Mouse (Mus musculus) forebrain, embryonic 16.5 days (tissue): ENCODE results near the gene Zfp423. TPM values are rescaled to one million over a fixed set of nuclear protein-coding genes. Genes with fewer than 3 reads are reported as not detected.
"Not testable (repeated sequence)": the region's sequence is repeated elsewhere in the genome, so short reads cannot be mapped to it uniquely, and the experiment has no call there.

Experiments used
- ATAC-seq: fragments of 200-750 bp; cut with Nextera tagmentation; 2 replicates; pipeline ENCODE4 v1.8.0; 2017; ENCODE audit warnings: mild to moderate bottlenecking, moderate library complexity
- H3K27ac ChIP-seq: fragments of 300-500 bp; sonication (generic); 2 replicates; pipeline ENCODE4 v1.5.1; 2014; ENCODE audit warnings: low read length, control low read depth
- H3K27me3 ChIP-seq: fragments of 300-500 bp; sonication (generic); replicated peaks from 2 replicates; pipeline ENCODE4 v1.6.1; 2014; ENCODE audit warnings: low read length; ENCODE audit not compliant: control insufficient read depth, insufficient read depth
- H3K36me3 ChIP-seq: fragments of 300-500 bp; sonication (generic); 2 replicates; pipeline ENCODE4 v1.6.1; 2014; ENCODE audit not compliant: control insufficient read depth, insufficient read depth
- H3K4me1 ChIP-seq: fragments of 300-500 bp; sonication (generic); replicated peaks from 2 replicates; pipeline ENCODE4 v1.6.1; 2014; ENCODE audit warnings: low read length; ENCODE audit not compliant: control insufficient read depth, insufficient read depth
- H3K4me2 ChIP-seq: fragments of 300-500 bp; sonication (generic); 2 replicates; pipeline ENCODE4 v1.6.1; 2014; ENCODE audit warnings: mild to moderate bottlenecking, low read length, control low read depth
- H3K4me3 ChIP-seq: fragments of 300-500 bp; sonication (generic); replicated peaks from 2 replicates; pipeline ENCODE4 v1.5.1; 2014; ENCODE audit warnings: mild to moderate bottlenecking, low read length, control low read depth
- H3K9ac ChIP-seq: fragments of 300-500 bp; sonication (generic); replicated peaks from 2 replicates; pipeline ENCODE4 v1.6.1; 2014; ENCODE audit warnings: low read depth, low read length, control low read depth
- H3K9me3 ChIP-seq: fragments of 300-500 bp; sonication (generic); 2 replicates; pipeline ENCODE4 v1.6.1; 2016; ENCODE audit warnings: low read length; ENCODE audit not compliant: control insufficient read depth
- WGBS: fragments of 180-500 bp; shearing (Covaris S2); extraction: QIAGEN DNeasy Blood & Tissue Kit; methylation state at CpG from one replicate; pipeline ENCODE4 v1.1.7; 2014; 5-methylcytosine and 5-hydroxymethylcytosine counted together
- polyA plus RNA-seq: library from polyadenylated mRNA; unstranded; fragments of >200 nt; fragmentation: Nextera tagmentation; extraction: Ambion mirVana; gene quantifications from 2 replicates; pipeline ENCODE4 v1.2.1, GENCODE M21; 2015

Zfp423 gene
- polyA plus RNA-seq, 1 experiment from 2014 or later, result 20.6 TPM

GRCm38 (mm10) chr8:87861718-87862117 lies 97.7 kb downstream of the Zfp423 start:
- Histone ChIP-seq H3K36me3 (no peaks in the 10 kb centered on the region), H3K9ac (no peak overlapping the region), H3K27ac (no peak overlapping the region), H3K4me2 (no peak overlapping the region), H3K9me3 (no peaks in the 10 kb centered on the region), H3K27me3 (no peaks in the 10 kb centered on the region), H3K4me1 (peaks cover 12% of the 10 kb centered on the region), H3K4me3 (no peak overlapping the region)
- 35% methylated on average over 5 of the region's 5 CpGs for WGBS
- no peak for ATAC-seq

DNA sequence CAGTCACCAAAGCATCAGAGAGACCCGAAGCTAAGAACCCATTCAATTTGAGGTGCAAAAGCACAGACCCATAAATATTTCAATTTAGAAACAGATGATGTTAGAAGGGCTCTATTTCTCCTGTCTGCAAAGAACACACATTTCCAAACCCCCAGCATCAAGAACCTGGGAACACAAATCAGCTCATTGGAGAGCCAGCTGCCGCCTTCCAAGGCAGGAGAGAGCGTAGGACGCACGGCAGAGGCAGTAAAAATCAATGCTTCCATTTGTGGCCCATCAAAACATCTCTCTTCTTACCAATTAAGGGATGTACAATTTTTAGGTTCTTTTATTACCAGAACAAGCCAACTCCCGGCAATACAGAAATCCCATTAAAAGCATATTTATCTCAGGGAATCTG lies 98.5 kb downstream of the Zfp423 start:
- no peak overlapping the region for H3K9ac ChIP-seq
- H3K36me3 ChIP-seq, result no peaks in the 10 kb centered on the region
- ATAC-seq, result no peak
- no peak overlapping the region for H3K27ac ChIP-seq
- H3K4me1 ChIP-seq, result peaks cover 12% of the 10 kb centered on the region
- no peak overlapping the region for H3K4me2 ChIP-seq
- H3K4me3 ChIP-seq, result no peak overlapping the region
- no peaks in the 10 kb centered on the region for H3K9me3 ChIP-seq
- no peaks in the 10 kb centered on the region for H3K27me3 ChIP-seq
- 24% methylated on average over 6 of the region's 6 CpGs for WGBS

GRCm38 (mm10) chr8:87851871-87852270 lies 107.5 kb downstream of the Zfp423 start:
- H3K9ac ChIP-seq, result no peak overlapping the region
- ATAC-seq, result no peak
- H3K27ac ChIP-seq, result no peak overlapping the region
- H3K4me2 ChIP-seq, result no peak overlapping the region
- WGBS, result 82% methylated on average over 3 of the region's 3 CpGs
- H3K4me3 ChIP-seq, result no peak overlapping the region
- H3K27me3 ChIP-seq, result no peaks in the 10 kb centered on the region
- no peaks in the 10 kb centered on the region for H3K36me3 ChIP-seq
- peaks cover 10% of the 10 kb centered on the region for H3K4me1 ChIP-seq
- H3K9me3 ChIP-seq, result no peaks in the 10 kb centered on the region

DNA sequence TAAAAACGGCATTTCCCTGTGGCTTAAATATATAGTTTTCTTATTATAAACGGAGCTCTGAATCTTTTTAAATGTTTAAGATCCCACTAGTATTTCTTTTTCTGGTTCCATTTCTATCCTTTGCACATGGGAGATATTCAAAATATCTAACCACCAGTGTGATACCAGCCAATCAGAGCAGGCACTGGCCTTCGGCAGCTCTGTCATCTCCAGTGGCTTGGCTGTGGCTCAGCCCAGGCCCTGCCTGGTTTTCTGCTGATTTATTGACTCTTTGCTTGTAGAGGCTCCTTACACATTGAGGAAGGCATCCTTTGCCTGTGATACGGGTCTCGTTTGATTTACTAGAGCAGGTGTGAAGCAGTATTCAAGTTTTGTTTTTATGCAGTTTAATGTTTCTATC lies 108.0 kb downstream of the Zfp423 start:
- Histone ChIP-seq H3K4me2 (no peak overlapping the region), H3K9me3 (no peaks in the 10 kb centered on the region), H3K27me3 (no peaks in the 10 kb centered on the region), H3K4me3 (no peak overlapping the region), H3K9ac (no peak overlapping the region), H3K36me3 (no peaks in the 10 kb centered on the region), H3K27ac (no peak overlapping the region), H3K4me1 (peaks cover 10% of the 10 kb centered on the region)
- no peak for ATAC-seq
- 91% methylated on average over 5 of the region's 5 CpGs for WGBS

GRCm38 (mm10) chr8:87848836-87849235 lies 110.6 kb downstream of the Zfp423 start:
- Histone ChIP-seq H3K4me3 (no peak overlapping the region), H3K9ac (no peak overlapping the region), H3K4me2 (no peak overlapping the region), H3K27ac (no peak overlapping the region), H3K9me3 (no peaks in the 10 kb centered on the region), H3K36me3 (no peaks in the 10 kb centered on the region), H3K27me3 (no peaks in the 10 kb centered on the region), H3K4me1 (peaks cover 10% of the 10 kb centered on the region)
- 94% methylated on average over 5 of the region's 5 CpGs for WGBS
- ATAC-seq, result no peak

DNA sequence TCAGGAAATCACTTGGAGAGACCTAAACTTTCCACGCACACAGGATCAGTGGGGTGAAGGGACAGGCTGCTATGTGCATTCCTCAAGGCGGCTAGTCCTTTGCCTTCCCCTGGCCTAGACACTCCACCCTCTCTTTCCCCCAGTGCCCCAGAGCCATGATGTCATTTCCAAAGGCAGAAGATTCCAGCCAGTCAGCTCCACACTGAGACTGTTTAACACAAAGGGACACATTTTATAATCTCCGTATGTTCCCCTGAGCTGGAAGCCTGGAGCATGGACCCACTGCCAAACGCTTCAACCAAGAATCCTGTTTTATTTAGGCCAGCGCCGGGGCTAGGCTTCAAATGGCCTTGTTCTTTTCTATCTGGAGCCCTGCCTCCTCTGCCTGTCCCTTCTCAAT lies 111.6 kb downstream of the Zfp423 start:
- H3K36me3 ChIP-seq, result no peaks in the 10 kb centered on the region
- ATAC-seq, result peak; percentile 72
- no peak overlapping the region for H3K27ac ChIP-seq
- H3K27me3 ChIP-seq, result no peaks in the 10 kb centered on the region
- H3K9ac ChIP-seq, result no peak overlapping the region
- H3K4me3 ChIP-seq, result no peak overlapping the region
- WGBS, result 55% methylated on average over 6 of the region's 6 CpGs
- H3K4me1 ChIP-seq, result peaks cover 10% of the 10 kb centered on the region
- H3K4me2 ChIP-seq, result no peak overlapping the region
- no peaks in the 10 kb centered on the region for H3K9me3 ChIP-seq

- ATAC-seq, H3K36me3 ChIP-seq, H3K9me3 ChIP-seq, H3K9ac ChIP-seq, H3K4me3 ChIP-seq, H3K27me3 ChIP-seq, H3K4me2 ChIP-seq, H3K27ac ChIP-seq: not testable (repeated sequence)
- H3K4me1 ChIP-seq, result peaks cover 11% of the 10 kb centered on the region
- WGBS, result 78% methylated on average over 11 of the region's 11 CpGs
Measured at GRCm38 (mm10) chr8:87842096-87842495, 117.3 kb downstream of the Zfp423 start.

DNA sequence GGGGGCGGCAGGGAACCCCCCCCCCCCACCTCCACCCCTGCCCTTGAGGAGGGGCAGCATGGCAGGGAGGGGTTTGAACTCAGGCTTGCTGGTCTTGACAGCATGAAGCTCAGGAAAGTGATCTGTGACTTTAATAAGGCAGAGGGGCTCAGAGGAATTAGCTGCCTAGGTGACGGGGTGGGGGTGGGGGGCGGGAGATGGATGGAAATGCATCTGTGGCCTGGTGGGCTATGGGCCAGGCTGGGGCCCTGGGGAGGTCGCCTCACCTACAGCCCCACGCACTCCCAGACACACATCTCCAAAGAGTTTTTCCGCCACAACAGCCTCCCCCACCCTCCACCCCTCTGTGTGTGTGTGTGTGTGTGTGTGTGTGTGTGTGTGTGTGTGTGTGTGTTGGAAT lies 122.1 kb downstream of the Zfp423 start:
- Histone ChIP-seq H3K9me3 (no peaks in the 10 kb centered on the region), H3K9ac (no peak overlapping the region), H3K4me2 (peak overlapping the region; percentile 35), H3K4me3 (peak overlapping the region; percentile 5; the same call in 1 of the 2 replicates), H3K4me1 (peaks cover 59% of the 10 kb centered on the region), H3K27me3 (no peaks in the 10 kb centered on the region), H3K27ac (peak overlapping the region; percentile 84), H3K36me3 (no peaks in the 10 kb centered on the region)
- 10% methylated on average over 6 of the region's 6 CpGs for WGBS
- ATAC-seq, result peak; percentile 3

DNA sequence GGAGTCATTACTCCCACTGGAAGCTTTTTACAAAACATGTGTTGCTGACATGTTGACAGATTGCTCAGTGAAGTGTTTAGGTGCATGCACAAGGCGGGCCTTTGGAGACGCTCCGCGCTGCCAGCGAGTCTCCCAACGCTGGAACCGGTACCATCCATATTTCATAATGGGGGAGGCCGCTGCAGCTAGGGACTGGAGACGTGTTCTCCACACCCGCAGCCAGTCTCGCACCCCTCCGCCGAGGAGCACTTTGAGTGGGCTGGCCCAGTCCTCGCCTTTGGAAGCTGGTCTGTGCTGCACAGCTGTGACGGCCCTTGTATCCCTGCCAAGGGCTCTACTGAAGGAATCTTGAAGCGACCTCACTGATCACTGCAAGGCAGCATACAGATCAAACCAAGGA lies 122.5 kb downstream of the Zfp423 start:
- peak overlapping the region; percentile 5; the same call in 1 of the 2 replicates for H3K4me3 ChIP-seq
- peaks cover 63% of the 10 kb centered on the region for H3K4me1 ChIP-seq
- whole genome bisulfite sequencing, result 4% methylated on average over 16 of the region's 16 CpGs
- peak; percentile 88 for ATAC-seq
- H3K4me2 ChIP-seq, result peak overlapping the region; percentile 35
- H3K27ac ChIP-seq, result peak overlapping the region; percentile 84
- no peak overlapping the region for H3K9ac ChIP-seq
- no peaks in the 10 kb centered on the region for H3K9me3 ChIP-seq
- H3K36me3 ChIP-seq, result no peaks in the 10 kb centered on the region
- H3K27me3 ChIP-seq, result no peaks in the 10 kb centered on the region

- H3K36me3 ChIP-seq, result no peaks in the 10 kb centered on the region
- ATAC-seq, result no peak; the same call in 1 of the 2 replicates
- 6% methylated on average over 7 of the region's 7 CpGs for WGBS
- H3K9ac ChIP-seq, result no peak overlapping the region
- no peak overlapping the region for H3K4me3 ChIP-seq
- no peaks in the 10 kb centered on the region for H3K9me3 ChIP-seq
- H3K27ac ChIP-seq, result peak overlapping the region; percentile 39
- H3K4me2 ChIP-seq, result peak overlapping the region; percentile 6; the same call in 1 of the 2 replicates
- H3K4me1 ChIP-seq, result peaks cover 72% of the 10 kb centered on the region
- no peaks in the 10 kb centered on the region for H3K27me3 ChIP-seq
Measured at GRCm38 (mm10) chr8:87835924-87836323, 123.5 kb downstream of the Zfp423 start.
